11 mouse cellular contexts compared by ENCODE assay signal in genomic region chr4:116167404-116167803, GRCm38 (mm10). TPM values are rescaled to one million over a fixed set of nuclear protein-coding genes. Genes with fewer than 3 reads are reported as not detected.
A peak's percentile ranks its signal among the peaks of the same experiment; 100 is the strongest.
DNase-seq lines count a peak whose midpoint lies in the region; ATAC-seq and TF ChIP-seq lines count a peak whose summit lies in the region.
"Had no signal": no experiment of that assay in that cellular context is flagged by ENCODE, and none has a peak within 500 bp of the region (broad histone marks: within the 10 kb centered on the region; RNA-seq: fewer than 3 reads in every experiment).

TSS of gene Tspan1 (minus strand) at chr4:116167601.

- H3K4me3 ChIP-seq in cerebellum, adult 2 months (replicated peaks; ENCODE audit: insufficient read depth, low read depth, low read length) = no peak within 1 kb of the TSS
- no peak within 1 kb of the TSS for H3K4me3 ChIP-seq in stomach, embryonic 14.5 days (ENCODE audit: low read depth, low read length)
- H3K4me3 ChIP-seq: heart, embryonic 15.5 days; midbrain, embryonic 13.5 days had no signal

- H3K9me3 ChIP-seq in stomach, embryonic 14.5 days (ENCODE audit: control insufficient read depth, low read depth, low read length) = no peaks in the 10 kb centered on the region
- H3K9me3 ChIP-seq: heart, embryonic 15.5 days; midbrain, embryonic 13.5 days had no signal

- DNase-seq in cerebellum, adult 2 months = peak; percentile 53
- no peak for DNase-seq in cerebellum, adult 8-10 months
- DNase-seq in right cerebral cortex, postnatal 4 days = peak; percentile 6
- no peak for DNase-seq in right cerebral cortex, postnatal 36 days (ENCODE audit: low spot score in 2 of 2)
- peak; percentile 69 to 81 for DNase-seq in kidney, postnatal 36 days
- no peak for DNase-seq in adrenal gland, adult 8-10 months

- TF ChIP-seq CTCF in cerebellum, adult 2 months (IDR thresholded peaks at IDR 0.05; ENCODE audit: borderline replicate concordance, insufficient read depth, low read depth, low read length) = 0 out of 2 replicates have a peak, but pooled peaks have one; percentile 14

- peak; percentile 30; the same call in 1 of the 2 replicates for ATAC-seq in stomach, embryonic 14.5 days (ENCODE audit: insufficient number of reproducible peaks, insufficient read depth, low FRiP score, low read depth)
- ATAC-seq in megakaryocyte progenitor cell, adult 5-6 weeks (replicated peaks; ENCODE audit: poor library complexity) = no peak
- ATAC-seq: midbrain, embryonic 13.5 days had no signal

- 14% methylated on average over 7 of the region's 7 CpGs for WGBS in cerebellum, adult 2 months
- 22% methylated on average over 7 of the region's 7 CpGs for WGBS in stomach, embryonic 14.5 days

- H3K36me3 ChIP-seq in stomach, embryonic 14.5 days (ENCODE audit: control insufficient read depth, insufficient read depth, low read length) = no peaks in the 10 kb centered on the region
- H3K36me3 ChIP-seq: heart, embryonic 15.5 days; midbrain, embryonic 13.5 days had no signal

- no peaks in the 10 kb centered on the region for H3K27me3 ChIP-seq in cerebellum, adult 2 months (ENCODE audit: control insufficient read depth, insufficient read depth, low read length)
- no peaks in the 10 kb centered on the region for H3K27me3 ChIP-seq in stomach, embryonic 14.5 days (ENCODE audit: control insufficient read depth, insufficient read depth, low read length)
- H3K27me3 ChIP-seq: heart, embryonic 15.5 days; midbrain, embryonic 13.5 days had no signal

- H3K9ac ChIP-seq in stomach, embryonic 14.5 days (replicated peaks; ENCODE audit: low read depth, low read length) = no peak within 1 kb of the TSS
- H3K9ac ChIP-seq: heart, embryonic 15.5 days; midbrain, embryonic 13.5 days had no signal

- no peaks in the 10 kb centered on the region; the same call in 1 of the 2 replicates for H3K4me1 ChIP-seq in cerebellum, adult 2 months (ENCODE audit: control insufficient read depth, insufficient read depth, low read length)
- no peaks in the 10 kb centered on the region for H3K4me1 ChIP-seq in stomach, embryonic 14.5 days (ENCODE audit: control insufficient read depth, insufficient read depth, low read length)
- H3K4me1 ChIP-seq: midbrain, embryonic 13.5 days had no signal

- H3K4me2 ChIP-seq in stomach, embryonic 14.5 days (replicated peaks; ENCODE audit: low read depth, low read length) = peak within 1 kb of the TSS; percentile 8; the same call in 1 of the 2 replicates
- H3K4me2 ChIP-seq: heart, embryonic 15.5 days; midbrain, embryonic 13.5 days had no signal

- TF ChIP-seq POLR2A in cerebellum, adult 2 months (IDR thresholded peaks at IDR 0.05; ENCODE audit: borderline replicate concordance, insufficient read depth, low read length) = no peak

- no peak within 1 kb of the TSS for H3K27ac ChIP-seq in cerebellum, adult 2 months (ENCODE audit: insufficient read depth, low read length)
- H3K27ac ChIP-seq in stomach, embryonic 14.5 days (ENCODE audit: low read length) = 0 out of 2 replicates have a peak within 1 kb of the TSS, but pooled peaks have one; percentile 28
- H3K27ac ChIP-seq: heart, embryonic 15.5 days; midbrain, embryonic 13.5 days had no signal

RNA-seq across cellular contexts. Expression of gene Tspan1, which starts in this region (rescaled TPM):
- 0.47 and 0.67 TPM in 2 replicates for polyA plus RNA-seq in cerebellum, adult 2 months (2012; rRNA removed)
- 50.2 and 51.7 TPM in 2 replicates for polyA plus RNA-seq in stomach, embryonic 14.5 days (2014; fragmentation: Nextera tagmentation; extraction: Ambion mirVana)
- not detected for total RNA-seq in adrenal gland, adult 8-10 months (2022)
- not detected in 2 replicates for total RNA-seq in megakaryocyte progenitor cell, adult 5-6 weeks (2015)
- total RNA-seq in megakaryocyte progenitor cell, adult 5-6 weeks (2017) = 0.07 TPM in 1 of 2 replicates, not detected in the other
- total RNA-seq: adrenal gland, adult 18-20 months had no signal

Comparison
In these comparisons a context has a peak if more than half of its experiments do, and no peak if none do; other contexts are left out.
1. RNA of gene Tspan1 (polyA plus RNA-seq): 50.2 to 51.7 TPM in stomach, embryonic 14.5 days; 0.47 to 0.67 TPM in cerebellum, adult 2 months; every median in the first group is over 10 times any median in the second.
2. DNase-seq: peak in right cerebral cortex, postnatal 4 days (single experiment) and kidney, postnatal 36 days (2 of 2); none in cerebellum, adult 8-10 months (single experiment), right cerebral cortex, postnatal 36 days (0 of 2) and adrenal gland, adult 8-10 months (single experiment).
3. Peak in DNase-seq in cerebellum, adult 2 months; RNA of the gene not detected or under 1 TPM.